In genomic region chr12:84698319-84699081, GRCm38 (mm10) we compare ENCODE assay signal across 8 mouse cellular contexts. TPM values are rescaled to one million over a fixed set of nuclear protein-coding genes. Genes with fewer than 3 reads are reported as not detected.
DNase-seq lines count a peak whose midpoint lies in the region; ATAC-seq and TF ChIP-seq lines count a peak whose summit lies in the region.

Syndig1l (minus strand) TSS chr12:84698831.

- H3K9ac ChIP-seq in forebrain, embryonic 11.5 days (ENCODE audit: low read length) = peak within 1 kb of the TSS; percentile 45
- no peak within 1 kb of the TSS for H3K9ac ChIP-seq in lung, embryonic 16.5 days (ENCODE audit: low read length)

- WGBS in forebrain, embryonic 11.5 days = under 1% methylated on average over 74 of the region's 79 CpGs
- under 1% methylated on average over 45 of the region's 79 CpGs for WGBS in lung, embryonic 16.5 days

- no peak for TF ChIP-seq CTCF in brain, embryonic 14.5 days (IDR thresholded peaks at IDR 0.05; ENCODE audit: borderline replicate concordance, extremely low read depth, insufficient read depth, insufficient read length)

- peaks cover 2% of the 10 kb centered on the region; the same call in 1 of the 2 replicates for H3K4me1 ChIP-seq in forebrain, embryonic 11.5 days (replicated peaks; ENCODE audit: control insufficient read depth, insufficient read depth, low read length)
- 0 out of 2 replicates have a peak, but pooled peaks cover 3% of the 10 kb centered on the region for H3K4me1 ChIP-seq in lung, embryonic 16.5 days (replicated peaks; ENCODE audit: control insufficient read depth, insufficient read depth, low read length)

- peaks cover 11% of the 10 kb centered on the region; the same call in 1 of the 2 replicates for H3K27me3 ChIP-seq in forebrain, embryonic 11.5 days (ENCODE audit: control insufficient read depth, insufficient read depth, low read length)
- peaks cover 19% of the 10 kb centered on the region; the same call in 1 of the 2 replicates for H3K27me3 ChIP-seq in lung, embryonic 16.5 days (ENCODE audit: control insufficient read depth, insufficient read depth, low read depth, low read length)

- H3K36me3 ChIP-seq in forebrain, embryonic 11.5 days (ENCODE audit: control insufficient read depth, insufficient read depth, low read length) = no peaks in the 10 kb centered on the region
- no peaks in the 10 kb centered on the region for H3K36me3 ChIP-seq in lung, embryonic 16.5 days (ENCODE audit: control insufficient read depth, insufficient read depth, low read length)

- peak within 1 kb of the TSS; percentile 51 for H3K4me3 ChIP-seq in forebrain, embryonic 11.5 days (ENCODE audit: low read depth, low read length)
- H3K4me3 ChIP-seq in lung, embryonic 16.5 days (ENCODE audit: low read length) = peak within 1 kb of the TSS; percentile 63

- intact Hi-C loops in heart, postnatal 10 days (cut with DNase I) = no loop called here

- no peak for TF ChIP-seq POLR2A in brain, embryonic 14.5 days (IDR thresholded peaks at IDR 0.05; ENCODE audit: borderline replicate concordance, extremely low read depth, insufficient read depth, insufficient read length, poor library complexity, severe bottlenecking)

- H3K27ac ChIP-seq in forebrain, embryonic 11.5 days (ENCODE audit: low read depth, low read length) = no peak within 1 kb of the TSS
- H3K27ac ChIP-seq in lung, embryonic 16.5 days (ENCODE audit: low read length) = no peak within 1 kb of the TSS

- DNase-seq in CD4-positive helper T cell, adult 2 months (ENCODE audit: low read depth, low spot score) = peak; percentile 41
- peak; percentile 69 for DNase-seq in brain, embryonic 14.5 days (ENCODE audit: low read depth)
- DNase-seq in forebrain, embryonic 11.5 days (ENCODE audit: low spot score) = peak; percentile 91
- DNase-seq in heart, postnatal 10 days = peak; percentile 86 to 87
- DNase-seq in kidney, postnatal 36 days = peak; percentile 50 to 87
- DNase-seq in ovary, postnatal 14 days (ENCODE audit: low spot score) = peak; percentile 89
- peak; percentile 77 for DNase-seq in thymus, postnatal 25 days

- no peaks in the 10 kb centered on the region for H3K9me3 ChIP-seq in forebrain, embryonic 11.5 days (ENCODE audit: control insufficient read depth, low read length)
- no peaks in the 10 kb centered on the region for H3K9me3 ChIP-seq in lung, embryonic 16.5 days (ENCODE audit: control insufficient read depth, low read length)

- H3K4me2 ChIP-seq in forebrain, embryonic 11.5 days (ENCODE audit: low read depth, low read length, severe bottlenecking) = peak within 1 kb of the TSS; percentile 91
- peak within 1 kb of the TSS; percentile 94 for H3K4me2 ChIP-seq in lung, embryonic 16.5 days (ENCODE audit: low read depth, low read length)

- peak; percentile 70 for ATAC-seq in forebrain, embryonic 11.5 days (replicated peaks; ENCODE audit: low FRiP score)
- ATAC-seq in lung, embryonic 16.5 days (ENCODE audit: low read depth) = peak; percentile 88

RNA-seq across cellular contexts. Expression of gene Syndig1l, which starts in this region (rescaled TPM):
- 5.0 and 10.1 TPM in 2 replicates for polyA plus RNA-seq in brain, embryonic 14.5 days (2012; rRNA removed)
- polyA plus RNA-seq in forebrain, embryonic 11.5 days (2014; fragmentation: Nextera tagmentation; extraction: Ambion mirVana) = 0.20 and 0.23 TPM in 2 replicates
- not detected for total RNA-seq in heart, postnatal 10 days (2021)
- polyA plus RNA-seq in lung, embryonic 16.5 days (2015; fragmentation: Nextera tagmentation; extraction: Ambion mirVana) = 0.21 TPM in 1 of 2 replicates, not detected in the other

Comparison
In these comparisons a context has a peak if more than half of its experiments do, and no peak if none do; other contexts are left out.
1. Peak in DNase-seq, ATAC-seq, H3K4me3 ChIP-seq, H3K9ac ChIP-seq and H3K4me2 ChIP-seq in forebrain, embryonic 11.5 days; RNA of the gene not detected or under 1 TPM.
2. Peak in DNase-seq in heart, postnatal 10 days; RNA of the gene not detected or under 1 TPM.
3. Peak in ATAC-seq, H3K4me3 ChIP-seq and H3K4me2 ChIP-seq in lung, embryonic 16.5 days; RNA of the gene not detected or under 1 TPM.
4. DNase-seq: peak in every context shown above with its lines; median percentile 91 in forebrain, embryonic 11.5 days; 89 in ovary, postnatal 14 days; 86 in heart, postnatal 10 days; 77 in thymus, postnatal 25 days; 69 in brain, embryonic 14.5 days; 68 in kidney, postnatal 36 days; 41 in CD4-positive helper T cell, adult 2 months.